Mouse (Mus musculus): ENCODE results near the gene Ptpn5. TPM values are rescaled to one million over a fixed set of nuclear protein-coding genes. Genes with fewer than 3 reads are reported as not detected.

Gene Ptpn5
- not detected in 2 replicates for total RNA-seq (2014; rRNA removed)
- polyA plus RNA-seq (2012; rRNA removed) = 0.02 TPM in 1 of 2 replicates, not detected in the other

DNA sequence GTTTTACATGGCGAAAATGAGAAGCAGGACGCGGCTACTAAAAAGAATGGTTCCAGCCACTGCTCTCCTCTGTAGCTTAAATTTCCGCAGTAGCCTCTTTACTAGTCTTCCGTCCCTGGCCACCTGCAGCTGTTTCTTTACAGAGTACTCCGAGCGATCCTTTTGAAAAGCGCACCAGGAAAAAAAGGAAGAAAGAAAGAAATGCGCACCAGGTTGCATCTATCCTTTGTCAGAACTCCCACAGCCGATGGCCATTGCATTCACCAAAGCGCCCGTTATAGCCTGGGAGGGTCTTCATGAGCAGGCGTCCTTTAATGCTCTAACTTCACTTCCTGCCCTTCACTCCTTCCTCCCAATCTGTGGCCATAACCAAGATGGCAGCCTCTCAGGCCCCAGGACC lies at the start of gene Ptpn5:
Ptpn5 (minus strand) TSS at position 354 of the 400 bp plus-strand sequence.
- H3K4me3 ChIP-seq (ENCODE audit: insufficient read depth, low read depth, low read length) = no peak within 1 kb of the TSS
- TF ChIP-seq CTCF (IDR thresholded peaks at IDR 0.05; ENCODE audit: low read depth, low read length) (no peak), POLR2A (IDR thresholded peaks at IDR 0.05; ENCODE audit: extremely low read depth, insufficient read depth, low read length) (no peak)
- H3K27me3 ChIP-seq (ENCODE audit: control insufficient read depth, insufficient read depth, low read length) = peaks cover 4% of the 10 kb centered on the region; the same call in 1 of the 2 replicates

DNA sequence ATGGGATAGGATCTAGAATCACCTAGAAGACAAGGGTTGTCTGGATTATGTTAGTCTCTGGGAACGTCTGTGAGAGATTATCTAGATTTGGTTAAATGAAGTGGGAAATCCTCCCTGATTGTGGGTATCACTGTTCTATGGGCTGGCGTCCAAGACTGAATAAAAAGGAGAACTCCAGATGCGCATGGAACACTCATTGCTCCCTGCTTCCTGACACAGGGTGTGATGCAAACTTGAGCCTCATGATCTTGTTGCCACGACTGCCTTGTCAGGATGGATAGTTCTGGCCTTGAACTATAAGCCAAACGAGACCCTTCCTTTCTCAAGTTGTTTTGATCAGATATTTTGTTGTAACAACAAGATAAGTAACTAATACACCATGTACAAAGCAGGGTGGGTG lies 37.3 kb upstream of the Ptpn5 start:
- DNase-seq (ENCODE audit: extremely low read depth, low read depth, low spot score) = no peak
- Histone ChIP-seq H3K27me3 (ENCODE audit: control insufficient read depth, insufficient read depth, low read length) (no peaks in the 10 kb centered on the region), H3K27ac (replicated peaks; ENCODE audit: insufficient read depth, low read depth, low read length) (no peak overlapping the region), H3K4me1 (ENCODE audit: control insufficient read depth, insufficient read depth, low read length) (no peaks in the 10 kb centered on the region), H3K4me3 (ENCODE audit: insufficient read depth, low read depth, low read length) (no peak overlapping the region), H3K36me3 (ENCODE audit: control insufficient read depth, insufficient read depth, low read length) (no peaks in the 10 kb centered on the region), H3K79me2 (ENCODE audit: control insufficient read depth, insufficient read depth, low read length) (no peaks in the 10 kb centered on the region), H3K9ac (ENCODE audit: low read depth, low read length) (no peak overlapping the region)
- TF ChIP-seq CTCF (IDR thresholded peaks at IDR 0.05; ENCODE audit: low read depth, low read length) = no peak
- TF ChIP-seq POLR2A (IDR thresholded peaks at IDR 0.05; ENCODE audit: extremely low read depth, insufficient read depth, low read length) = no peak
- WGBS = 51% methylated on average over 5 of the region's 5 CpGs

More for the DNA sequence above, at the start of gene Ptpn5:
- H3K9ac ChIP-seq (ENCODE audit: low read depth, low read length) = no peak within 1 kb of the TSS
- no peaks in the 10 kb centered on the region for H3K4me1 ChIP-seq (ENCODE audit: control insufficient read depth, insufficient read depth, low read length)
- 19% methylated on average over 13 of the region's 13 CpGs for WGBS
- no peak for DNase-seq (ENCODE audit: extremely low read depth, low read depth, low spot score)
- no peaks in the 10 kb centered on the region for H3K79me2 ChIP-seq (ENCODE audit: control insufficient read depth, insufficient read depth, low read length)
- no peaks in the 10 kb centered on the region for H3K36me3 ChIP-seq (ENCODE audit: control insufficient read depth, insufficient read depth, low read length)
- H3K27ac ChIP-seq (replicated peaks; ENCODE audit: insufficient read depth, low read depth, low read length) = no peak within 1 kb of the TSS

DNA sequence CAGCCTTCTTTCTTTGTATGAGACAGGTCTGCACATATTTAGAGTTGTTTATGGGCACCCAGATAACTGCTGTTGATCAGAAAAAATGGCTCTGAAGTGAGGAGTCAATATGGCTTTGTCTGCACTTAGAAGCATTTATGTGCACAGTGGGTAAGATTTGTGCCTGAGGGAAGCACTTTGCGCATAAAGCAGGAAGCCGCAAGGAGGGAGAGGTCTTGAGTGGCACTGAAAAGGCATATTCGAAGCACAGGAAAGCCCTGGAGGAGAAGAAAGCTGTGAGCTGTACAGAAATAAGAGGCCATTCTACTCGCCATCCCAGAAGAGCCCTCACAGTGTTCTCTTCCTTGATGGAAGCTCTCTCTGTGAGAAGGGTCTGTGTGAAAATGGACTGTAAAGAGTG lies 31.5 kb upstream of the Ptpn5 start:
- Histone ChIP-seq H3K79me2 (ENCODE audit: control insufficient read depth, insufficient read depth, low read length) (no peaks in the 10 kb centered on the region), H3K4me3 (ENCODE audit: insufficient read depth, low read depth, low read length) (no peak overlapping the region), H3K9ac (ENCODE audit: low read depth, low read length) (no peak overlapping the region), H3K36me3 (ENCODE audit: control insufficient read depth, insufficient read depth, low read length) (no peaks in the 10 kb centered on the region), H3K4me1 (ENCODE audit: control insufficient read depth, insufficient read depth, low read length) (no peaks in the 10 kb centered on the region), H3K27ac (replicated peaks; ENCODE audit: insufficient read depth, low read depth, low read length) (no peak overlapping the region), H3K27me3 (ENCODE audit: control insufficient read depth, insufficient read depth, low read length) (no peaks in the 10 kb centered on the region)
- no peak for DNase-seq (ENCODE audit: extremely low read depth, low read depth, low spot score)
- WGBS = 73% methylated on average over 4 of the region's 4 CpGs
- TF ChIP-seq CTCF (IDR thresholded peaks at IDR 0.05; ENCODE audit: low read depth, low read length) = no peak
- TF ChIP-seq POLR2A (IDR thresholded peaks at IDR 0.05; ENCODE audit: extremely low read depth, insufficient read depth, low read length) = no peak

DNA sequence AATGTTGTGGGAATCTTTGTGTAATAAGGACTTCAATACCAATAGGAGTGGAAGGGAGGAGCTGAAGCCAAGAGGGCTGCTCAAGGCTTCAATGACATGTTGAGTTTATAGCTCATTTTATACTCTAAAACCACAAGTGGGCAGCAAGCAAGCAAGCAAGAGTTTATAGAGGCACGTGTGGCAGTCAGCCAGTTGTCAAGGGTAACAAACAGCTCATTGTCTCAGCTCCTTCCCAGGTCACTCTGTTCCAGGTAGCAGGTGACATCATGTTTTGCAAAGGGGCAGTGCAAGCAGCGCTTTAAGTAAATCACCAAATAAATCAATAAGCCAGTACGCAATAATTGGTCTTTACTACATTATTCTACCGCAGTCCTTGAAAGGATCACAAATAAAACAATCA lies 29.7 kb upstream of the Ptpn5 start:
- no peaks in the 10 kb centered on the region for H3K27me3 ChIP-seq (ENCODE audit: control insufficient read depth, insufficient read depth, low read length)
- H3K9ac ChIP-seq (ENCODE audit: low read depth, low read length) = no peak overlapping the region
- no peaks in the 10 kb centered on the region for H3K4me1 ChIP-seq (ENCODE audit: control insufficient read depth, insufficient read depth, low read length)
- no peak overlapping the region for H3K27ac ChIP-seq (replicated peaks; ENCODE audit: insufficient read depth, low read depth, low read length)
- no peaks in the 10 kb centered on the region for H3K79me2 ChIP-seq (ENCODE audit: control insufficient read depth, insufficient read depth, low read length)
- TF ChIP-seq CTCF (IDR thresholded peaks at IDR 0.05; ENCODE audit: low read depth, low read length) (no peak), POLR2A (IDR thresholded peaks at IDR 0.05; ENCODE audit: extremely low read depth, insufficient read depth, low read length) (no peak)
- DNase-seq (ENCODE audit: extremely low read depth, low read depth, low spot score) = no peak
- H3K4me3 ChIP-seq (ENCODE audit: insufficient read depth, low read depth, low read length) = no peak overlapping the region
- H3K36me3 ChIP-seq (ENCODE audit: control insufficient read depth, insufficient read depth, low read length) = no peaks in the 10 kb centered on the region
- 56% methylated on average over 4 of the region's 4 CpGs for WGBS

DNA sequence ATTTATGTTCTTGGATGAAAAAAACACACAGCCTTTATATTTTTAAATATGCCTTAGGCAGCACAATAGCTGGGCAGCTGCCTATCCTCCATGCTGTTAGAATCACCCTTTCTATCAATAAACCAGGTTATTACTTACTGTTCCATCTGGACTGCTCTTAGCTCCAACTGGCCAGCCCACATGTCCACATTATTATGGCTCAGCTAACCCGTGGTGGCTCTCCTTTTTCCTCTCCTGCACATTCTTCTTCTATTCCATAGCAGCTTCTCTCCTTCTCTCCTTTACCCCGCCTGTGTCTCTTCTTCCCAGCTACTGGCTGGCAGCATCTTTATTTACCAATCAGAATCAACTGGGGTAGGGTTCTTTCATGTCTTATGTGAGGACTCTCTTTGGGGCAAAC lies 25.0 kb upstream of the Ptpn5 start:
- DNase-seq (ENCODE audit: extremely low read depth, low read depth, low spot score) = no peak
- H3K4me3 ChIP-seq (ENCODE audit: insufficient read depth, low read depth, low read length) = no peak overlapping the region
- H3K4me1 ChIP-seq (ENCODE audit: control insufficient read depth, insufficient read depth, low read length) = no peaks in the 10 kb centered on the region
- H3K27ac ChIP-seq (replicated peaks; ENCODE audit: insufficient read depth, low read depth, low read length) = no peak overlapping the region
- no peak overlapping the region for H3K9ac ChIP-seq (ENCODE audit: low read depth, low read length)
- H3K36me3 ChIP-seq (ENCODE audit: control insufficient read depth, insufficient read depth, low read length) = no peaks in the 10 kb centered on the region
- no peaks in the 10 kb centered on the region for H3K79me2 ChIP-seq (ENCODE audit: control insufficient read depth, insufficient read depth, low read length)
- TF ChIP-seq POLR2A (IDR thresholded peaks at IDR 0.05; ENCODE audit: extremely low read depth, insufficient read depth, low read length) (no peak), CTCF (IDR thresholded peaks at IDR 0.05; ENCODE audit: low read depth, low read length) (no peak)
- no peaks in the 10 kb centered on the region for H3K27me3 ChIP-seq (ENCODE audit: control insufficient read depth, insufficient read depth, low read length)
- 60% methylated on average over 2 of the region's 2 CpGs for WGBS

DNA sequence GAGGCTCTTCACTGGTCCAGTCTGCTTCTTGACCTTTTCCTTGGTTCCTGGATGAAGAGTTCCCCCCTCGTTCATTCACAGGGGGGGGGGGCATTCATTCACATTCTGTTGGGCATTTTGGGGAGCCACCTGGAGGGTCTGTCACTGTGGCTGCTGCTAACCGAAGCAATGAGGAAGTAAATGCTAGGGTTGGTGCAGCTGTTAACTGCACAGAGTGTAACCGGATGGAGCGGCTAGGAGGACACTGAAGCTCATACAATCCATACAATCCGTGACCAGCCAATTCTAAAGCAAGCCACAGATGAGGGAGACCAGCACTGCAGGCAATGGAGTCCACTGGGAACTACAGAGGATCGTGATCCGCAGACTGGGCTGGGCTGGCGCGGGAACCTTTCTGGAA lies 24.3 kb upstream of the Ptpn5 start:
- no peak for DNase-seq (ENCODE audit: extremely low read depth, low read depth, low spot score)
- H3K36me3 ChIP-seq (ENCODE audit: control insufficient read depth, insufficient read depth, low read length) = no peaks in the 10 kb centered on the region
- H3K27me3 ChIP-seq (ENCODE audit: control insufficient read depth, insufficient read depth, low read length) = no peaks in the 10 kb centered on the region
- no peak overlapping the region for H3K4me3 ChIP-seq (ENCODE audit: insufficient read depth, low read depth, low read length)
- H3K79me2 ChIP-seq (ENCODE audit: control insufficient read depth, insufficient read depth, low read length) = no peaks in the 10 kb centered on the region
- TF ChIP-seq CTCF (IDR thresholded peaks at IDR 0.05; ENCODE audit: low read depth, low read length) (no peak), POLR2A (IDR thresholded peaks at IDR 0.05; ENCODE audit: extremely low read depth, insufficient read depth, low read length) (no peak)
- no peaks in the 10 kb centered on the region for H3K4me1 ChIP-seq (ENCODE audit: control insufficient read depth, insufficient read depth, low read length)
- WGBS = 85% methylated on average over 9 of the region's 9 CpGs
- no peak overlapping the region for H3K27ac ChIP-seq (replicated peaks; ENCODE audit: insufficient read depth, low read depth, low read length)
- H3K9ac ChIP-seq (ENCODE audit: low read depth, low read length) = no peak overlapping the region
